ENCODE assay signal across 8 mouse cellular contexts in genomic region chr4:45342286-45343155, GRCm38 (mm10). TPM values are rescaled to one million over a fixed set of nuclear protein-coding genes. Genes with fewer than 3 reads are reported as not detected.
DNase-seq lines count a peak whose midpoint lies in the region; ATAC-seq and TF ChIP-seq lines count a peak whose summit lies in the region.

Gene Exosc3, minus strand, starts transcription at chr4:45342732.

- TF ChIP-seq EP300 in CH12.LX (IDR thresholded peaks at IDR 0.05; ENCODE audit: low read length), result no peak

- TF ChIP-seq RAD21 in CH12.LX (IDR thresholded peaks at IDR 0.05; ENCODE audit: low read depth, low read length), result no peak

- peak; percentile 82 for ATAC-seq in heart, embryonic 16.5 days (replicated peaks; ENCODE audit: extremely low read depth, insufficient read depth, low FRiP score)
- peak; percentile 92 for ATAC-seq in liver, embryonic 15.5 days (ENCODE audit: insufficient read depth)
- peak; percentile 85 for ATAC-seq in neural tube, embryonic 12.5 days (ENCODE audit: low FRiP score, low read depth)

- TF ChIP-seq POLR2A in CH12.LX (IDR thresholded peaks at IDR 0.05; ENCODE audit: low read depth, low read length), result no peak

- peak within 1 kb of the TSS; percentile 82 for H3K4me2 ChIP-seq in CH12.LX (ENCODE audit: insufficient read depth, low read depth, poor library complexity, severe bottlenecking)
- H3K4me2 ChIP-seq in heart, embryonic 16.5 days (ENCODE audit: low read depth, low read length), result peak within 1 kb of the TSS; percentile 89
- peak within 1 kb of the TSS; percentile 91 for H3K4me2 ChIP-seq in liver, embryonic 15.5 days
- peak within 1 kb of the TSS; percentile 77 for H3K4me2 ChIP-seq in neural tube, embryonic 12.5 days (replicated peaks)

- peaks cover 20% of the 10 kb centered on the region for H3K79me2 ChIP-seq in CH12.LX (replicated peaks; ENCODE audit: control insufficient read depth, extremely low read depth, insufficient read depth, poor library complexity, severe bottlenecking)

- dilution Hi-C loops in CH12.LX (cut with MboI; ENCODE audit: extremely low pct_ligation_motif_present, extremely low pct_unique_long_range_greater_than_20kb, low sequenced_read_pairs), result no loop called here

- TF ChIP-seq CTCF in CH12.LX (conservative IDR thresholded peaks at IDR 0.05 in 1 of 2, IDR thresholded peaks at IDR 0.05 in 1 of 2; ENCODE audit: low read depth in 2 of 2, low read length in 2 of 2), result no peak

- in situ Hi-C loops in CH12.LX (cut with MboI; ENCODE audit: low pct_ligation_motif_present, low pct_unique_long_range_greater_than_20kb, low sequenced_read_pairs), result no loop called here

- H3K27ac ChIP-seq in CH12.LX (ENCODE audit: insufficient read depth, low read depth), result peak within 1 kb of the TSS; percentile 49; the same call in 1 of the 2 replicates
- H3K27ac ChIP-seq in heart, embryonic 16.5 days (ENCODE audit: low read length), result peak within 1 kb of the TSS; percentile 94
- peak within 1 kb of the TSS; percentile 99 for H3K27ac ChIP-seq in liver, embryonic 15.5 days (replicated peaks)
- H3K27ac ChIP-seq in neural tube, embryonic 12.5 days, result peak within 1 kb of the TSS; percentile 87

- WGBS in heart, embryonic 16.5 days, result under 1% methylated on average over 75 of the region's 76 CpGs
- WGBS in liver, embryonic 15.5 days (ENCODE audit: insufficient replicate concordance), result under 1% methylated on average over 76 of the region's 76 CpGs
- WGBS in neural tube, embryonic 12.5 days, result under 1% methylated on average over 76 of the region's 76 CpGs

- H3K4me1 ChIP-seq in CH12.LX (ENCODE audit: control insufficient read depth in 1 of 2, insufficient read depth in 2 of 2), result peaks cover 5 to 23% of the 10 kb centered on the region in 2 experiments
- peaks cover 24% of the 10 kb centered on the region for H3K4me1 ChIP-seq in erythroblast, embryonic 14.5 days (ENCODE audit: control insufficient read depth)
- H3K4me1 ChIP-seq in heart, embryonic 16.5 days (ENCODE audit: control insufficient read depth, insufficient read depth, low read length), result peaks cover 17% of the 10 kb centered on the region
- H3K4me1 ChIP-seq in liver, embryonic 15.5 days (replicated peaks), result peaks cover 25% of the 10 kb centered on the region
- peaks cover 13% of the 10 kb centered on the region for H3K4me1 ChIP-seq in neural tube, embryonic 12.5 days

- peaks cover 6 to 19% of the 10 kb centered on the region in 2 experiments for H3K36me3 ChIP-seq in CH12.LX (replicated peaks in 1 of 2; ENCODE audit: control insufficient read depth in 1 of 2, insufficient read depth in 1 of 2, low read length in 1 of 2)
- peaks cover 41% of the 10 kb centered on the region for H3K36me3 ChIP-seq in erythroblast, embryonic 14.5 days (ENCODE audit: control insufficient read depth)
- H3K36me3 ChIP-seq in heart, embryonic 16.5 days (ENCODE audit: control insufficient read depth, insufficient read depth), result no peaks in the 10 kb centered on the region
- peaks cover 21% of the 10 kb centered on the region for H3K36me3 ChIP-seq in liver, embryonic 15.5 days (replicated peaks)
- peaks cover 5% of the 10 kb centered on the region; the same call in 1 of the 2 replicates for H3K36me3 ChIP-seq in neural tube, embryonic 12.5 days

- H3K9me3 ChIP-seq in CH12.LX (replicated peaks; ENCODE audit: low read length), result no peaks in the 10 kb centered on the region
- H3K9me3 ChIP-seq in erythroblast, embryonic 14.5 days (ENCODE audit: control insufficient read depth, low read length), result no peaks in the 10 kb centered on the region
- H3K9me3 ChIP-seq in heart, embryonic 16.5 days (replicated peaks; ENCODE audit: control insufficient read depth, low read length), result no peaks in the 10 kb centered on the region
- H3K9me3 ChIP-seq in liver, embryonic 15.5 days (replicated peaks), result no peaks in the 10 kb centered on the region
- no peaks in the 10 kb centered on the region for H3K9me3 ChIP-seq in neural tube, embryonic 12.5 days

- peak within 1 kb of the TSS; percentile 87 for H3K9ac ChIP-seq in CH12.LX (ENCODE audit: insufficient read depth, low read depth)
- H3K9ac ChIP-seq in heart, embryonic 16.5 days (ENCODE audit: low read length), result peak within 1 kb of the TSS; percentile 85
- H3K9ac ChIP-seq in liver, embryonic 15.5 days, result peak within 1 kb of the TSS; percentile 99
- H3K9ac ChIP-seq in neural tube, embryonic 12.5 days, result peak within 1 kb of the TSS; percentile 87

- H3K27me3 ChIP-seq in CH12.LX (replicated peaks), result no peaks in the 10 kb centered on the region
- peaks cover 6% of the 10 kb centered on the region for H3K27me3 ChIP-seq in erythroblast, embryonic 14.5 days (ENCODE audit: control insufficient read depth)
- H3K27me3 ChIP-seq in heart, embryonic 16.5 days (ENCODE audit: control insufficient read depth, insufficient read depth, low read length), result no peaks in the 10 kb centered on the region
- no peaks in the 10 kb centered on the region for H3K27me3 ChIP-seq in liver, embryonic 15.5 days
- no peaks in the 10 kb centered on the region for H3K27me3 ChIP-seq in neural tube, embryonic 12.5 days (replicated peaks)

- H3K4me3 ChIP-seq in CH12.LX (replicated peaks in 1 of 3; ENCODE audit: low read depth in 2 of 3, low read length in 2 of 3, poor library complexity in 1 of 3), result peak within 1 kb of the TSS; percentile 86 to 95 (median 91)
- H3K4me3 ChIP-seq in erythroblast, embryonic 14.5 days (replicated peaks), result peak within 1 kb of the TSS; percentile 90
- H3K4me3 ChIP-seq in heart, embryonic 16.5 days (ENCODE audit: low read length), result peak within 1 kb of the TSS; percentile 70
- H3K4me3 ChIP-seq in liver, embryonic 15.5 days (replicated peaks), result peak within 1 kb of the TSS; percentile 96
- H3K4me3 ChIP-seq in neural tube, embryonic 12.5 days, result peak within 1 kb of the TSS; percentile 94

- DNase-seq in CH12.LX (ENCODE audit: extremely low read depth) (peak; percentile 20), adipocyte (ENCODE audit: low spot score) (peak; percentile 53)
- peak; percentile 70 for DNase-seq in kidney, postnatal 14 days
- DNase-seq in urinary bladder, postnatal 4 days (ENCODE audit: low spot score in 2 of 2), result peak; percentile 48 to 62

TF ChIP-seq in CH12.LX, 34 proteins besides CTCF, POLR2A, EP300 and RAD21:
- TF ChIP-seq UBTF (IDR thresholded peaks at IDR 0.05; ENCODE audit: low read depth, low read length) (peak; percentile 95), NELFE (IDR thresholded peaks at IDR 0.05; ENCODE audit: low read depth, low read length) (no peak)

RNA-seq across cellular contexts. Expression of gene Exosc3, which starts in this region (rescaled TPM):
- 165 and 176 TPM in 2 replicates for total RNA-seq in CH12.LX (2012; rRNA removed)
- 213 and 222 TPM in 2 replicates for total RNA-seq in CH12.LX (2014; rRNA removed)
- polyA plus RNA-seq in CH12.LX (2012; ENCODE audit: insufficient read length, low read depth), result 255 and 317 TPM in 2 replicates
- 3.3 and 5.2 TPM in 2 replicates for polyA plus RNA-seq in erythroblast, embryonic 14.5 days (2012)
- polyA plus RNA-seq in heart, embryonic 16.5 days (2015; fragmentation: Nextera tagmentation; extraction: Ambion mirVana), result 37.4 and 50.6 TPM in 2 replicates
- 46.1 and 47.9 TPM in 2 replicates for polyA plus RNA-seq in liver, embryonic 15.5 days (2015; fragmentation: Nextera tagmentation; extraction: Ambion mirVana)
- polyA plus RNA-seq in neural tube, embryonic 12.5 days (2016; fragmentation: Nextera tagmentation; extraction: Ambion mirVana), result 66.1 and 66.4 TPM in 2 replicates

Comparison
In these comparisons a context has a peak if more than half of its experiments do, and no peak if none do; other contexts are left out.
1. Peak in every context shown above with its lines: DNase-seq, ATAC-seq, H3K4me3 ChIP-seq and H3K27ac ChIP-seq.
2. DNase-seq: peak in every context shown above with its lines; median percentile 70 in kidney, postnatal 14 days; 55 in urinary bladder, postnatal 4 days; 53 in adipocyte; 20 in CH12.LX.
3. H3K27ac ChIP-seq: peak in every context shown above with its lines; median percentile 99 in liver, embryonic 15.5 days; 94 in heart, embryonic 16.5 days; 87 in neural tube, embryonic 12.5 days; 49 in CH12.LX.